Mouse (Mus musculus) erythroblast, embryonic 14.5 days (primary cell): ENCODE measurements around the gene Gm49396. TPM values are rescaled to one million over a fixed set of nuclear protein-coding genes. Genes with fewer than 3 reads are reported as not detected.

ENCODE experiments used
- H3K27me3 ChIP-seq: 2 replicates; pipeline ENCODE4 v1.6.1; 2012; ENCODE audit warnings: inconsistent platforms; ENCODE audit not compliant: control insufficient read depth
- H3K36me3 ChIP-seq: 2 replicates; pipeline ENCODE4 v1.6.1; 2012; ENCODE audit warnings: mild to moderate bottlenecking, inconsistent platforms; ENCODE audit not compliant: control insufficient read depth
- H3K4me1 ChIP-seq: 2 replicates; pipeline ENCODE4 v1.6.1; 2012; ENCODE audit warnings: inconsistent platforms; ENCODE audit not compliant: control insufficient read depth
- H3K4me3 ChIP-seq: replicated peaks from 2 replicates; pipeline ENCODE3; 2012; ENCODE audit warnings: moderate library complexity, mild to moderate bottlenecking, inconsistent platforms
- H3K9me3 ChIP-seq: 2 replicates; pipeline ENCODE4 v1.6.1; 2012; ENCODE audit warnings: low read length, inconsistent platforms, mixed read lengths; ENCODE audit not compliant: control insufficient read depth
- GATA1 ChIP-seq: IDR thresholded peaks from 2 replicates; pipeline ENCODE4 v1.6.1; 2012; ENCODE audit warnings: low read length, inconsistent platforms, mixed read lengths
- TAL1 ChIP-seq: IDR thresholded peaks from 3 replicates; pipeline ENCODE4 v1.6.1; 2012; ENCODE audit warnings: low read length, inconsistent platforms, mixed read lengths
- polyA plus RNA-seq: library from polyadenylated mRNA; stranded (reverse); fragments of >175 nt; gene quantifications from 2 replicates; pipeline ENCODE4 v1.2.3, GENCODE M21; 2012

Gm49396 gene
- polyA plus RNA-seq, 1 experiment: 0.18 TPM

- Histone ChIP-seq H3K9me3 (no peaks in the 10 kb centered on the region), H3K4me3 (peak within 1 kb of the TSS; percentile 87), H3K36me3 (peaks cover 51% of the 10 kb centered on the region), H3K4me1 (peaks cover 63% of the 10 kb centered on the region), H3K27me3 (no peaks in the 10 kb centered on the region)
- no peak for TF ChIP-seq GATA1
- no peak for TF ChIP-seq TAL1
Measured at GRCm38 (mm10) chr7:30559443-30559954, 3.6 kb upstream of the Gm49396 start, which contains the start of gene Lin37. Gene Lin37 (minus strand): TSS chr7:30559838.

- H3K4me1 ChIP-seq: peaks cover 68% of the 10 kb centered on the region
- H3K36me3 ChIP-seq: peaks cover 51% of the 10 kb centered on the region
- H3K4me3 ChIP-seq: peak overlapping the region; percentile 87
- no peaks in the 10 kb centered on the region for H3K27me3 ChIP-seq
- H3K9me3 ChIP-seq: no peaks in the 10 kb centered on the region
- TF ChIP-seq GATA1: no peak
- no peak for TF ChIP-seq TAL1
Measured at GRCm38 (mm10) chr7:30560296-30560695, 2.8 kb upstream of the Gm49396 start.

- H3K36me3 ChIP-seq: peaks cover 51% of the 10 kb centered on the region
- TF ChIP-seq TAL1: no peak
- no peak for TF ChIP-seq GATA1
- H3K27me3 ChIP-seq: no peaks in the 10 kb centered on the region
- H3K4me3 ChIP-seq: peak overlapping the region; percentile 94
- H3K4me1 ChIP-seq: peaks cover 63% of the 10 kb centered on the region
- H3K9me3 ChIP-seq: no peaks in the 10 kb centered on the region
Measured at GRCm38 (mm10) chr7:30562526-30563116, 523 bp upstream of the Gm49396 start.

GRCm38 (mm10) chr7:30563906-30564280 is 749 bp downstream of the Gm49396 start:
- Histone ChIP-seq H3K9me3 (no peaks in the 10 kb centered on the region), H3K36me3 (peaks cover 57% of the 10 kb centered on the region), H3K4me1 (peaks cover 50% of the 10 kb centered on the region), H3K4me3 (peak overlapping the region; percentile 94), H3K27me3 (no peaks in the 10 kb centered on the region)
- TF ChIP-seq TAL1: no peak

GRCm38 (mm10) chr7:30564970-30565571 is 1.9 kb downstream of the Gm49396 start, which contains the start of gene Igflr1:
Gene Igflr1 (plus strand): TSS chr7:30565427.
- Histone ChIP-seq H3K36me3 (peaks cover 69% of the 10 kb centered on the region), H3K4me1 (peaks cover 40% of the 10 kb centered on the region)

GRCm38 (mm10) chr7:30566033-30566432 is 2.9 kb downstream of the Gm49396 start:
- TF ChIP-seq GATA1: no peak
- TF ChIP-seq TAL1: no peak
- H3K27me3 ChIP-seq: no peaks in the 10 kb centered on the region
- no peak overlapping the region for H3K4me3 ChIP-seq
- H3K9me3 ChIP-seq: no peaks in the 10 kb centered on the region
- H3K4me1 ChIP-seq: peaks cover 33% of the 10 kb centered on the region
- peaks cover 73% of the 10 kb centered on the region for H3K36me3 ChIP-seq

More at GRCm38 (mm10) chr7:30564970-30565571, 1.9 kb downstream of the Gm49396 start, which contains the start of gene Igflr1:
- no peak for TF ChIP-seq TAL1
- TF ChIP-seq GATA1: no peak
- Histone ChIP-seq H3K27me3 (no peaks in the 10 kb centered on the region), H3K4me3 (peak within 1 kb of the TSS; percentile 94), H3K9me3 (no peaks in the 10 kb centered on the region)

- H3K4me1 ChIP-seq: peaks cover 29% of the 10 kb centered on the region
- peaks cover 83% of the 10 kb centered on the region for H3K36me3 ChIP-seq
- no peaks in the 10 kb centered on the region for H3K9me3 ChIP-seq
- H3K27me3 ChIP-seq: no peaks in the 10 kb centered on the region
- no peak overlapping the region for H3K4me3 ChIP-seq
- TF ChIP-seq TAL1 (no peak), GATA1 (no peak)
Measured at GRCm38 (mm10) chr7:30567555-30567954, 4.4 kb downstream of the Gm49396 start.

DNA sequence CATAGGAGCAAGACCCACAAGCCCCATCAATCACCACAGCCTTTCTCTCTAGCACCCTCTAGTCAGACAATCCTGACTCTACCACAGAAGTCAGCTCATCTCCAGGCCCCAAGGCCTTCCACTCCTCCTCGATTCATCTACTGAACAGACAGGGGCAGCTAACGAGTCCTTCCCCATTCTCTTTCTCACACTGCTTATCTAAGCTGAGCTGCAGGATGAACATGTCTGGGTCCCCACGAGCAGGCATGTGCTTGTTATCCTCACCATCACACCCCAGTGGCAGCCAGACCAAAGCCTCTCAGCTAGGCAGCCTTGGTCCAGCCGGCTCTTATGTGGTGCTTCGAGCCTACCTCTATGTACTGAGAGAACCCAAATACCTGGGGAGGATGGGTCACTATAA is 9.2 kb downstream of the Gm49396 start:
- Histone ChIP-seq H3K9me3 (no peaks in the 10 kb centered on the region), H3K4me1 (peaks cover 19% of the 10 kb centered on the region), H3K36me3 (peaks cover 99% of the 10 kb centered on the region), H3K4me3 (no peak overlapping the region), H3K27me3 (no peaks in the 10 kb centered on the region)
- TF ChIP-seq GATA1 (no peak), TAL1 (no peak)

- Histone ChIP-seq H3K9me3 (no peaks in the 10 kb centered on the region), H3K27me3 (no peaks in the 10 kb centered on the region), H3K36me3 (peaks cover 100% of the 10 kb centered on the region), H3K4me1 (peaks cover 19% of the 10 kb centered on the region), H3K4me3 (no peak overlapping the region)
- no peak for TF ChIP-seq GATA1
- TF ChIP-seq TAL1: no peak
Measured at GRCm38 (mm10) chr7:30572969-30573368, 9.8 kb downstream of the Gm49396 start.
